Mouse (Mus musculus): ENCODE results near the gene Rps8. TPM values are rescaled to one million over a fixed set of nuclear protein-coding genes. Genes with fewer than 3 reads are reported as not detected.
A peak's percentile ranks its signal among the peaks of the same experiment; 100 is the strongest.

Gene Rps8
- total RNA-seq (2014; rRNA removed) (439 and 604 TPM in 2 replicates), polyA plus RNA-seq (2015; fragmentation: Nextera tagmentation; extraction: Ambion mirVana) (475 and 493 TPM in 2 replicates)

- TF ChIP-seq CTCF (IDR thresholded peaks at IDR 0.05): no peak
- H3K4me2 ChIP-seq (ENCODE audit: low read depth, low read length, poor library complexity, severe bottlenecking): peak within 1 kb of the TSS; percentile 88
- peak within 1 kb of the TSS; percentile 89 for H3K4me3 ChIP-seq (ENCODE audit: low read depth, low read length)
- peak; percentile 94 for DNase-seq (ENCODE audit: low spot score)
- peak within 1 kb of the TSS; percentile 95 for H3K9ac ChIP-seq (replicated peaks; ENCODE audit: low read length, poor library complexity, severe bottlenecking)
- H3K9me3 ChIP-seq (ENCODE audit: low read length): no peaks in the 10 kb centered on the region
- no peaks in the 10 kb centered on the region for H3K27me3 ChIP-seq (ENCODE audit: insufficient read depth, low read length)
- peak; percentile 90 for ATAC-seq (ENCODE audit: low FRiP score)
- WGBS: 0% methylated on average over 50 of the region's 52 CpGs
- H3K36me3 ChIP-seq (ENCODE audit: insufficient read depth, low read length): peaks cover 24% of the 10 kb centered on the region
- H3K4me1 ChIP-seq (ENCODE audit: insufficient read depth, low read length): no peaks in the 10 kb centered on the region
- peak within 1 kb of the TSS; percentile 94 for H3K27ac ChIP-seq (ENCODE audit: low read depth, low read length)
Measured at GRCm38 (mm10) chr4:117155792-117156355, at the start of gene Rps8. Gene Rps8, minus strand, starts transcription at chr4:117156243.

GRCm38 (mm10) chr4:117202992-117203354 is 46.9 kb upstream of the Rps8 start:
- Histone ChIP-seq H3K9me3 (ENCODE audit: low read length) (no peaks in the 10 kb centered on the region), H3K4me2 (ENCODE audit: low read depth, low read length, poor library complexity, severe bottlenecking) (no peak overlapping the region), H3K27ac (ENCODE audit: low read depth, low read length) (peak overlapping the region; percentile 43; the same call in 1 of the 2 replicates), H3K4me3 (ENCODE audit: low read depth, low read length) (no peak overlapping the region), H3K27me3 (ENCODE audit: insufficient read depth, low read length) (no peaks in the 10 kb centered on the region), H3K36me3 (ENCODE audit: insufficient read depth, low read length) (no peaks in the 10 kb centered on the region), H3K4me1 (ENCODE audit: insufficient read depth, low read length) (no peaks in the 10 kb centered on the region), H3K9ac (replicated peaks; ENCODE audit: low read length, poor library complexity, severe bottlenecking) (no peak overlapping the region)
- ATAC-seq (ENCODE audit: low FRiP score): no peak
- no peak for DNase-seq (ENCODE audit: low spot score)
- TF ChIP-seq CTCF (IDR thresholded peaks at IDR 0.05): no peak
- 69% methylated on average over 4 of the region's 4 CpGs for WGBS

GRCm38 (mm10) chr4:117202046-117202991 is 46.3 kb upstream of the Rps8 start:
- peak; percentile 85 for ATAC-seq (ENCODE audit: low FRiP score)
- H3K27me3 ChIP-seq (ENCODE audit: insufficient read depth, low read length): no peaks in the 10 kb centered on the region
- under 1% methylated on average over 25 of the region's 25 CpGs for WGBS
- TF ChIP-seq CTCF (IDR thresholded peaks at IDR 0.05): peak; percentile 80
- H3K4me3 ChIP-seq (ENCODE audit: low read depth, low read length): peak overlapping the region; percentile 26
- H3K4me1 ChIP-seq (ENCODE audit: insufficient read depth, low read length): no peaks in the 10 kb centered on the region
- H3K9me3 ChIP-seq (ENCODE audit: low read length): no peaks in the 10 kb centered on the region
- peak overlapping the region; percentile 43; the same call in 1 of the 2 replicates for H3K27ac ChIP-seq (ENCODE audit: low read depth, low read length)
- H3K36me3 ChIP-seq (ENCODE audit: insufficient read depth, low read length): no peaks in the 10 kb centered on the region
- DNase-seq (ENCODE audit: low spot score): peak; percentile 84
- H3K4me2 ChIP-seq (ENCODE audit: low read depth, low read length, poor library complexity, severe bottlenecking): peak overlapping the region; percentile 45
- peak overlapping the region; percentile 52 for H3K9ac ChIP-seq (replicated peaks; ENCODE audit: low read length, poor library complexity, severe bottlenecking)

- no peak overlapping the region for H3K4me3 ChIP-seq (ENCODE audit: low read depth, low read length)
- DNase-seq (ENCODE audit: low spot score): no peak
- H3K4me1 ChIP-seq (ENCODE audit: insufficient read depth, low read length): no peaks in the 10 kb centered on the region
- no peaks in the 10 kb centered on the region for H3K27me3 ChIP-seq (ENCODE audit: insufficient read depth, low read length)
- no peak overlapping the region for H3K27ac ChIP-seq (ENCODE audit: low read depth, low read length)
- TF ChIP-seq CTCF (IDR thresholded peaks at IDR 0.05): no peak
- 95% methylated on average over 14 of the region's 14 CpGs for WGBS
- no peaks in the 10 kb centered on the region for H3K9me3 ChIP-seq (ENCODE audit: low read length)
- H3K4me2 ChIP-seq (ENCODE audit: low read depth, low read length, poor library complexity, severe bottlenecking): no peak overlapping the region
- ATAC-seq (ENCODE audit: low FRiP score): no peak
- H3K9ac ChIP-seq (replicated peaks; ENCODE audit: low read length, poor library complexity, severe bottlenecking): no peak overlapping the region
- no peaks in the 10 kb centered on the region for H3K36me3 ChIP-seq (ENCODE audit: insufficient read depth, low read length)
Measured at GRCm38 (mm10) chr4:117191804-117192203, 35.8 kb upstream of the Rps8 start.

GRCm38 (mm10) chr4:117190660-117191059 is 34.6 kb upstream of the Rps8 start:
- H3K27ac ChIP-seq (ENCODE audit: low read depth, low read length): 0 out of 2 replicates have a peak overlapping the region, but pooled peaks have one; percentile 83
- H3K9ac ChIP-seq (replicated peaks; ENCODE audit: low read length, poor library complexity, severe bottlenecking): no peak overlapping the region
- H3K4me3 ChIP-seq (ENCODE audit: low read depth, low read length): no peak overlapping the region
- TF ChIP-seq CTCF (IDR thresholded peaks at IDR 0.05): no peak
- H3K27me3 ChIP-seq (ENCODE audit: insufficient read depth, low read length): no peaks in the 10 kb centered on the region
- H3K4me2 ChIP-seq (ENCODE audit: low read depth, low read length, poor library complexity, severe bottlenecking): no peak overlapping the region
- DNase-seq (ENCODE audit: low spot score) (no peak), ATAC-seq (ENCODE audit: low FRiP score) (no peak)
- H3K9me3 ChIP-seq (ENCODE audit: low read length): no peaks in the 10 kb centered on the region
- WGBS: 71% methylated on average over 7 of the region's 7 CpGs
- no peaks in the 10 kb centered on the region for H3K4me1 ChIP-seq (ENCODE audit: insufficient read depth, low read length)
- no peaks in the 10 kb centered on the region for H3K36me3 ChIP-seq (ENCODE audit: insufficient read depth, low read length)
